Mouse (Mus musculus): ENCODE results near the gene Mdm4.

- TF ChIP-seq POLR2A (IDR thresholded peaks at IDR 0.05; ENCODE audit: borderline replicate concordance, control insufficient read depth, low read depth, low read length) (no peak), CTCF (IDR thresholded peaks at IDR 0.05; ENCODE audit: control insufficient read depth, insufficient read depth, low read length) (no peak)
Measured at GRCm38 (mm10) chr1:133030461-133030860, at the start of gene Mdm4.
